Mouse (Mus musculus): ENCODE data around the gene Prtn3.

Gene Prtn3

GRCm38 (mm10) chr10:79874290-79874862, at the start of gene Prtn3, which contains the start of gene Plppr3:
Prtn3 (plus strand) TSS chr10:79874476.
Plppr3 (minus strand) TSS chr10:79874634.
- no peak for DNase-seq (ENCODE audit: low read depth, low spot score)

- DNase-seq (ENCODE audit: low read depth, low spot score) = no peak
Measured at GRCm38 (mm10) chr10:79831583-79831982, 42.7 kb upstream of the Prtn3 start.

GRCm38 (mm10) chr10:79832026-79832785, 42.1 kb upstream of the Prtn3 start:
- no peak for DNase-seq (ENCODE audit: low read depth, low spot score)

- DNase-seq (ENCODE audit: low read depth, low spot score) = no peak
Measured at GRCm38 (mm10) chr10:79832786-79833181, 41.5 kb upstream of the Prtn3 start.

- DNase-seq (ENCODE audit: low read depth, low spot score) = no peak
Measured at GRCm38 (mm10) chr10:79834769-79835398, 39.4 kb upstream of the Prtn3 start.

GRCm38 (mm10) chr10:79836918-79837317, 37.4 kb upstream of the Prtn3 start:
- no peak for DNase-seq (ENCODE audit: low read depth, low spot score)

- DNase-seq (ENCODE audit: low read depth, low spot score) = no peak
Measured at GRCm38 (mm10) chr10:79838151-79838550, 36.1 kb upstream of the Prtn3 start.

GRCm38 (mm10) chr10:79840091-79840490, 34.2 kb upstream of the Prtn3 start:
- DNase-seq (ENCODE audit: low read depth, low spot score) = no peak

- DNase-seq (ENCODE audit: low read depth, low spot score) = peak; percentile 49
Measured at GRCm38 (mm10) chr10:79840644-79841551, 33.4 kb upstream of the Prtn3 start.

GRCm38 (mm10) chr10:79842322-79842721, 32.0 kb upstream of the Prtn3 start:
- no peak for DNase-seq (ENCODE audit: low read depth, low spot score)

- DNase-seq (ENCODE audit: low read depth, low spot score) = no peak
Measured at GRCm38 (mm10) chr10:79843476-79843875, 30.8 kb upstream of the Prtn3 start.

- no peak for DNase-seq (ENCODE audit: low read depth, low spot score)
Measured at GRCm38 (mm10) chr10:79846553-79846952, 27.7 kb upstream of the Prtn3 start.

GRCm38 (mm10) chr10:79849941-79850628, 24.2 kb upstream of the Prtn3 start:
- DNase-seq (ENCODE audit: low read depth, low spot score) = no peak

- no peak for DNase-seq (ENCODE audit: low read depth, low spot score)
Measured at GRCm38 (mm10) chr10:79851653-79852052, 22.6 kb upstream of the Prtn3 start.

- DNase-seq (ENCODE audit: low read depth, low spot score) = peak; percentile 59
Measured at GRCm38 (mm10) chr10:79852107-79852789, 22.0 kb upstream of the Prtn3 start.

- no peak for DNase-seq (ENCODE audit: low read depth, low spot score)
Measured at GRCm38 (mm10) chr10:79852827-79853226, 21.4 kb upstream of the Prtn3 start.

- DNase-seq (ENCODE audit: low read depth, low spot score) = peak; percentile 92
Measured at GRCm38 (mm10) chr10:79853392-79853791, 20.9 kb upstream of the Prtn3 start.

GRCm38 (mm10) chr10:79853860-79854795, 20.1 kb upstream of the Prtn3 start, which contains the start of gene Ptbp1:
Ptbp1 (plus strand) TSS chr10:79854427.
- DNase-seq (ENCODE audit: low read depth, low spot score) = peak; percentile 100

Data from skeletal muscle tissue, adult 2 months (tissue).